Mouse (Mus musculus): ENCODE results near the gene Olfr1184.
"Not testable (repeated sequence)": the region's sequence is repeated elsewhere in the genome, so short reads cannot be mapped to it uniquely, and the experiment has no call there.

The Olfr1184 gene

DNA sequence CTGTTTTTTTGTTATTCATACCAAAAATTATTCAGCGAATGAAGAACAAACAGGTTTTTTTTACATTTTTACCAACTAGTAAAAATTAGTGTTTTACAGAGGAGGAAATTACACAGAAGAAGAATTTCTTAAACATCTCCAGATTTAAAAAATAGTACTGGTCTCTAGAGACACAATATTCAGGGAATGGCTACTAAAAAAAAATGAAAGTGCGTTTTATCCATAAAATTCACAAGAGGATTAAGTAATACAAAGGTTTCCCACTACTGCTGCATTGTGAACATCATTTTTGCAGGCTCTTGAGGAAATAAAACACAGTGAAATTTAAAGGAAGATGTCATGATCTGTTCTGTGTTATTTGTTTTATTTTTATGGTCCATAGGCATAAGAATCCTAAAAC, at the start of gene Olfr1184:
Gene Olfr1184 (plus strand): TSS at position 301 of the 400 bp plus-strand sequence.
- DNase-seq: no peak

GRCm38 (mm10) chr2:88449031-88449430, 34.4 kb upstream of the Olfr1184 start, which contains the start of gene Gm13757:
Gm13757 (minus strand) TSS chr2:88449131.
- DNase-seq: no peak

- not testable (repeated sequence) for DNase-seq
These were observed 28.8 kb upstream of the Olfr1184 start, which contains the start of gene Olfr1183 for GRCm38 (mm10) chr2:88454567-88454966. Olfr1183 (plus strand) TSS chr2:88454867.

DNA sequence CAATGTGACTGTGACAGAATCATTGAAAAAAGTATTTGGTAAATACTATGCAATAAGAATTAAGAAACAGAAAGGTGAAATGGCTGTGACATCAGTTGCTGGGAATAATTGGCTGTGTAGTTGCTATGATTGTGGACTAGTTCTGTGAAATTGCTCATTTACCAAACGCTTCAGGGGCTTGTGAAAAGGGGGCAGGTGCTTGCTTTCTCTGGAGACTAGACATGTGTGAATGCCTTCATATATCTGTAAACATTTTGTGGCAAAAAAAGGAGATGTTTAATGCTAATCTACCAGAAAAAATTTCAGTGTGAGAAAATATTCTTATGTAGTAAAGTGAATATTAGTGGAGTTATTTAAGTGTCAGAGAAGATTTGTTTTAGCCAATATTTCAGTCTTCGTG, 9.6 kb downstream of the Olfr1184 start, which contains the start of gene Olfr1185-ps1:
Gene Olfr1185-ps1 (plus strand): TSS at position 301 of the 400 bp plus-strand sequence.
- DNase-seq: no peak

DNA sequence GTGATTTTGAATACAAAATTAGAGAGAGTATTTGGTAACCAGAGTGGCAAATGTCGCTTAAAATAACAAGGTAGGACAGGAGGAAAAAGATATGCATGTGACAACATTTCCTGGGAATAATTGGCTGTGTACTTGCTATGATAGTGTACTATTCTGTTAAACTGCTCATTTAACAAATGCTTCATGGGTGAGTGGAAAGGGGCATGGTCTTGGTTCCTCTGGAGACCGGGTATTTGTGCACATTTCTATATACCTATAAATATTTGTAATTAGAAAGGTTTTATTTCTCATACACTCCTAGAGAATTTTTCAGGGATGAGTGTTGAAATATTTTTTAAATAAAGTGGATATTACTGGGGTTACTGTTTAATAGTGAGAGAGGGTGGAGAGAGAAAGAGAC, 34.9 kb downstream of the Olfr1184 start, which contains the start of gene Olfr1186:
Gene Olfr1186 (plus strand): TSS at position 301 of the 400 bp plus-strand sequence.
- no peak for DNase-seq

DNA sequence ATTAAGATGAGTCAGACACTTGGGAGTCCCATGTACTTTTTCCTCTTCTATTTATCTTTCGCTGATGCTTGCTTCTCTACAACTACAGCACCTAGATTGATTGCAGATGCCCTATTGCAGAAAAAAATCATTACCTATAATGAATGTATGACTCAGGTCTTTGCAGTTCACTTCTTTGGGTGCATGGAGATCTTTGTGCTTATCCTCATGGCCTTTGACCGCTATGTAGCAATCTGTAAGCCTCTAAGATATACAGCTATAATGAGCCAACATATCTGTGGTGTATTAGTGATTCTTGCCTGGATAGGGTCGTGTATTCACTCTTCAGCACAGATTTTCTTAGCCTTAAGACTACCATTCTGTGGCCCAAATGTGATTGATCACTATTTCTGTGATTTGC, 42.3 kb downstream of the Olfr1184 start:
- no peak for DNase-seq
